Comparison of ENCODE assay signal across 8 mouse cellular contexts in genomic region chr8:90828181-90828986, GRCm38 (mm10). TPM values are rescaled to one million over a fixed set of nuclear protein-coding genes. Genes with fewer than 3 reads are reported as not detected.
DNase-seq lines count a peak whose midpoint lies in the region; ATAC-seq and TF ChIP-seq lines count a peak whose summit lies in the region.

Gene Chd9, plus strand, starts transcription at chr8:90828352.

- peak within 1 kb of the TSS; percentile 88 for H3K4me2 ChIP-seq in forebrain, embryonic 15.5 days (replicated peaks)

- DNase-seq in ES-CJ7 (ENCODE audit: low read depth, low spot score) = peak; percentile 99
- DNase-seq in cerebellum, adult 11 months = peak; percentile 95
- DNase-seq in heart, postnatal 25 days (ENCODE audit: low spot score) = peak; percentile 91
- peak; percentile 93 to 97 for DNase-seq in layer of hippocampus, adult 18-20 months (ENCODE audit: low spot score in 2 of 2)
- DNase-seq in lung, adult 2 months = peak; percentile 97
- peak; percentile 93 for DNase-seq in thymus, adult 18-20 months

- peak within 1 kb of the TSS; percentile 56 for H3K9ac ChIP-seq in forebrain, embryonic 15.5 days (replicated peaks)

- peak within 1 kb of the TSS; percentile 49 for H3K4me3 ChIP-seq in forebrain, embryonic 15.5 days
- peak within 1 kb of the TSS; percentile 79 for H3K4me3 ChIP-seq in lung, adult 2 months (replicated peaks; ENCODE audit: extremely low read depth, low read depth, low read length)

- peak; percentile 77 for TF ChIP-seq CTCF in lung, adult 2 months (IDR thresholded peaks at IDR 0.05; ENCODE audit: insufficient read depth, low read length)

- TF ChIP-seq POLR2A in lung, adult 2 months (IDR thresholded peaks at IDR 0.05; ENCODE audit: borderline replicate concordance, extremely low read depth, low read depth, low read length) = peak; percentile 49; the same call in 1 of the 2 replicates

- H3K27me3 ChIP-seq in forebrain, embryonic 15.5 days = no peaks in the 10 kb centered on the region

- peak; percentile 95 for ATAC-seq in forebrain, embryonic 15.5 days (replicated peaks)
- peak; percentile 94 for ATAC-seq in neutrophil, adult 5-6 weeks (ENCODE audit: extremely low read depth, insufficient number of reproducible peaks, low FRiP score, poor library complexity, severe bottlenecking)

- intact Hi-C loops in heart, postnatal 25 days (cut with DNase I) = loop anchor here (1.0 to 2.0 kb wide), 6 partner anchors 40 to 190 kb away; no protein-coding TSS in a partner anchor

- no peaks in the 10 kb centered on the region for H3K36me3 ChIP-seq in forebrain, embryonic 15.5 days

- H3K4me1 ChIP-seq in forebrain, embryonic 15.5 days = peaks cover 19% of the 10 kb centered on the region
- peaks cover 7% of the 10 kb centered on the region for H3K4me1 ChIP-seq in lung, adult 2 months (ENCODE audit: control insufficient read depth, insufficient read depth, low read length)

- H3K27ac ChIP-seq in forebrain, embryonic 15.5 days (replicated peaks) = peak within 1 kb of the TSS; percentile 77

- under 1% methylated on average over 39 of the region's 39 CpGs for WGBS in forebrain, embryonic 15.5 days
- WGBS in lung, adult 2 months = 3% methylated on average over 39 of the region's 39 CpGs

- no peaks in the 10 kb centered on the region for H3K9me3 ChIP-seq in forebrain, embryonic 15.5 days

RNA-seq across cellular contexts. Expression of gene Chd9, which starts in this region (rescaled TPM):
- 91.0 and 102 TPM in 2 replicates for polyA plus RNA-seq in forebrain, embryonic 15.5 days (2015; fragmentation: Nextera tagmentation; extraction: Ambion mirVana)
- total RNA-seq in heart, postnatal 25 days (2021) = 10 to 100 TPM; 52.7 to 53.4 TPM
- 100 to 1,000 TPM; 246 to 262 TPM for total RNA-seq in layer of hippocampus, adult 18-20 months (2021)
- polyA plus RNA-seq in lung, adult 2 months (2012; rRNA removed) = 93.5 and 129 TPM in 2 replicates
- total RNA-seq in neutrophil, adult 5-6 weeks (2017) = 84.1 and 90.1 TPM in 2 replicates

Comparison
In these comparisons a context has a peak if more than half of its experiments do, and no peak if none do; other contexts are left out.
1. Peak in every context shown above with its lines: DNase-seq, ATAC-seq, H3K4me3 ChIP-seq and H3K27ac ChIP-seq.